Mouse (Mus musculus): ENCODE results near the gene 1810049J17Rik. TPM values are rescaled to one million over a fixed set of nuclear protein-coding genes. Genes with fewer than 3 reads are reported as not detected.
"Not testable (repeated sequence)": the region's sequence is repeated elsewhere in the genome, so short reads cannot be mapped to it uniquely, and the experiment has no call there.

The 1810049J17Rik gene
- 0.78 and 1.3 TPM in 2 replicates for polyA plus RNA-seq (2015; fragmentation: Nextera tagmentation; extraction: Ambion mirVana)

DNA sequence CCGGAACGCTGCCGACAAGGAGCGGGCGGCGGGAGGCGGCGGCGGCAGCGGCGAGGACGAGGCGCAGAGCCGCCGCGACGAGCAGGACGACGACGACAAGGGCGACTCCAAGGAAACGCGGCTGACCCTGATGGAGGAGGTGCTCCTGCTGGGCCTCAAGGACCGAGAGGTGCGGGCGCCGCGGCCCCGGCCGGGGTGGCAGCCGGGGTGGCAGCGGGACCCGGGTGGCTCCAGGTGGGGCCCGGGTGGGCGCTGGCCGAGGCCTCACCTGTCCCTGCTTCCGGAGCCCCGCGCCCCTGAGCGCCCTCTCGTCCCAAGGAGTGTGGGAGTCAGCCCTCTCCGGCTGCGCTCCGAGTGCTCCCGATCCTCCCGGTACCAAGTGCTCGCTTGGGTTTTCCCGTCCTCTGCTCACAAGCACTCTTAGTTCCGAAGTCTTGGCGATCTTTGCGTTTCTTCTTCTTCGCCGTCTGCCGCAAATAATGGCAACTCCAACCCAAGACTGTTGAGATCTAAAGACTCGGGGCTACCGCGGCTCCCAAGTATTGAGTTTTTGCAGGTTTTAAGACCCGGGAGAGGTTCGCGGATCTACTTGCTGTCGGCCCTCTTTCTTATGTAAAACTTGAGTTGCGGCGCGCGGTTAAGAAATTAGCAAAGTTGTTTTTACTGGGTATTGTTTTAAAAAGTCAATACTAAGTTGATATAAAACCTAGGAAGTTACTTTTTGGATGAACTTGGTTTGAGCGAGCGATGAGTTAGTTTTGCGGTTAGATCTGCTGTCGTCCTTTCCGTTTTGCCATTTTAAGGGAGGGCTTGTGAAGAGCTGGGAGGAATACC, at the start of gene 1810049J17Rik:
1810049J17Rik (minus strand) TSS at position 112 of the 834 bp plus-strand sequence.
- Histone ChIP-seq H3K4me3 (peak within 1 kb of the TSS; percentile 89), H3K9me3 (no peaks in the 10 kb centered on the region), H3K27ac (replicated peaks) (peak within 1 kb of the TSS; percentile 95), H3K4me1 (peaks cover 41% of the 10 kb centered on the region), H3K36me3 (peaks cover 15% of the 10 kb centered on the region; the same call in 1 of the 2 replicates), H3K9ac (peak within 1 kb of the TSS; percentile 99), H3K4me2 (peak within 1 kb of the TSS; percentile 75), H3K27me3 (replicated peaks) (peaks cover 4% of the 10 kb centered on the region; the same call in 1 of the 2 replicates)
- under 1% methylated on average over 66 of the region's 70 CpGs for WGBS
- ATAC-seq (ENCODE audit: extremely low read depth, insufficient number of reproducible peaks, low FRiP score, low TSS enrichment), result peak; percentile 9; the same call in 1 of the 2 replicates

DNA sequence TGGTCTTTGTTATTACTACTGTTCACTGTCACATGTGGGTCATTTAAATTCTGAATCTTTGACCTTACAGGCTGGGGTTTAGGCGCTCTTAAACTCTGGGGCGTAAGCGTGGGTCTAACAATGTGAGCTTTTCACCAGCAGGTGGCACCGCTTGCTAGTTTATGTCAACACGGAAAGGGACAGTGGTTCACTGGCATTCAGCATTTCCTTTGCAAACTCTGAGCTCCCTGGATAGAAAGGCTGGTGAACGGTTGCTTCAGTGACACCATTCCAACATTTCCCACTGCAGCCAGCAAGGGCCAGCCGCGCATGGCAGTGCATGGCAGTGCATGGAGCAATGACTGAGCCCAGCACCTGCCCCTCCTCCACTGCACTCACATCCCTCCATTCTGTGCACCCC, 49.5 kb upstream of the 1810049J17Rik start:
- ATAC-seq (ENCODE audit: extremely low read depth, insufficient number of reproducible peaks, low FRiP score, low TSS enrichment), result no peak
- Histone ChIP-seq H3K4me3 (no peak overlapping the region), H3K27me3 (replicated peaks) (peaks cover 4% of the 10 kb centered on the region; the same call in 1 of the 2 replicates), H3K4me1 (peaks cover 40% of the 10 kb centered on the region), H3K27ac (replicated peaks) (no peak overlapping the region), H3K9me3 (no peaks in the 10 kb centered on the region), H3K4me2 (no peak overlapping the region), H3K9ac (no peak overlapping the region), H3K36me3 (peaks cover 30% of the 10 kb centered on the region)
- WGBS, result 6% methylated on average over 8 of the region's 8 CpGs

DNA sequence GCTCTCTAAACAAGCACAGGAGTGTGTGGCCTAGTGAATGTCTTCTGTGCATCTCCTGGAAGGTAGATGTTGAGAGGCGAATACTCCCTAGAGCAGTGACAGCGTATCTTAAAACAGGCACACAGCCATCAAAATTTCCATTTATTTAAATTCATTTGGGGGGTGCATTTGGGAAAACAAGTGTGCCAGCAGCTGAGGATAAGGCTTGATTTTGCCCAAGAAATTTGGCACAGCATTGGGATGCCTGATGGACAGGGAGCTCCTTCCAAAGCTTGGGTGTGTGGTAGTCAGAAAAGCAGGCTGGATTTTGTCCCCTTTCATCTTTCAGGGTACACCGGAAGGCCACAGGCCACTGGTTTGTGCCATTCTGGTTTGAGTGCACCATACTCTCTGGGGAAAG, 48.4 kb upstream of the 1810049J17Rik start:
- 89% methylated on average over 3 of the region's 3 CpGs for WGBS
- no peak for ATAC-seq (ENCODE audit: extremely low read depth, insufficient number of reproducible peaks, low FRiP score, low TSS enrichment)
- no peak overlapping the region for H3K9ac ChIP-seq

DNA sequence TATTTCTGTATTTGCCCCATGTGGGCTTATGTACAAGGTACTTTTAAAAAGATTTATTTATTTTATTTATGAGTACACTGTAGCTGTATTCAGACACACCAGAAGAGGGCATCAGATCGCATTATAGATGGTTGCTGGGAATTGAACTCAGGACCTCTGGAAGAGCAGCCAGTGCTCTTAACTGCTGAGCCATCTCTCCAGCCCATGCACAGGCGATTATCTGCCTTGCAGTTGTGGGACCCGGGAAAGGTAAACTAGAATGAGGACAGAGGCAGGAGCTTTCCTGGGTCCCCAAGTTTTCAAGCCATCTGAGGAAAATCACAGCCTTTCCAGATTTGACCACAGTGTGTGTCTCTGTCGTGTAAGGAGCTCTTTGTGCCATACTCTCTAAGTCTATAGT, 47.2 kb upstream of the 1810049J17Rik start:
- no peaks in the 10 kb centered on the region for H3K9me3 ChIP-seq
- H3K27ac ChIP-seq (replicated peaks), result no peak overlapping the region; the same call in 1 of the 2 replicates
- no peak overlapping the region for H3K9ac ChIP-seq
- peaks cover 34% of the 10 kb centered on the region for H3K4me1 ChIP-seq
- WGBS, result 75% methylated on average over 4 of the region's 4 CpGs
- peaks cover 28% of the 10 kb centered on the region for H3K36me3 ChIP-seq
- H3K4me3 ChIP-seq, result no peak overlapping the region
- no peak overlapping the region for H3K4me2 ChIP-seq
- no peak for ATAC-seq (ENCODE audit: extremely low read depth, insufficient number of reproducible peaks, low FRiP score, low TSS enrichment)
- no peaks in the 10 kb centered on the region; the same call in 1 of the 2 replicates for H3K27me3 ChIP-seq (replicated peaks)

More for the DNA sequence above, 48.4 kb upstream of the 1810049J17Rik start:
- Histone ChIP-seq H3K27me3 (replicated peaks) (peaks cover 4% of the 10 kb centered on the region; the same call in 1 of the 2 replicates), H3K27ac (replicated peaks) (no peak overlapping the region), H3K4me1 (peaks cover 38% of the 10 kb centered on the region), H3K4me3 (no peak overlapping the region), H3K9me3 (no peaks in the 10 kb centered on the region), H3K4me2 (no peak overlapping the region), H3K36me3 (peaks cover 38% of the 10 kb centered on the region)

DNA sequence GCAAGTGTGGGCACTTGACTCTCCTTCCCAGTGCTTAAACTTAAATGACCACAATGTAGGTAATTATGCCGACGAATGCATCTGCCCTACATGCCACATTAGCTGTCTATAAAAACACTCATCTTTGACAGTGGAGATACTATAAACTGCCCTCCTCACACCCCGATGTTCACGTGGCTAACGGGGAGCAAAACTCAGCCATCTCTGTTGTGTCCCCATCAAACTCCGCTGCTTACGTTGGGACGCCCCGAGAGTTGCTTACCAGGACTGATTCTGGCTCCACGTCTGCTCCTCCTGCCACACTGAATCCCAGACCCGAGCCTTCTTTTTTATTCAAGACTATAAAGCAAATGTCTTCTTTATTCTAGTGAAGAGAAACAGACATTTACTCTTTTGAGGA, 46.7 kb upstream of the 1810049J17Rik start:
- no peaks in the 10 kb centered on the region for H3K27me3 ChIP-seq (replicated peaks)
- WGBS, result 77% methylated on average over 11 of the region's 11 CpGs
- no peak overlapping the region for H3K4me3 ChIP-seq
- H3K27ac ChIP-seq (replicated peaks), result peak overlapping the region; percentile 81
- H3K9me3 ChIP-seq, result no peaks in the 10 kb centered on the region
- ATAC-seq (ENCODE audit: extremely low read depth, insufficient number of reproducible peaks, low FRiP score, low TSS enrichment), result no peak
- peaks cover 34% of the 10 kb centered on the region for H3K4me1 ChIP-seq
- H3K9ac ChIP-seq, result no peak overlapping the region
- H3K4me2 ChIP-seq, result no peak overlapping the region
- peaks cover 24% of the 10 kb centered on the region for H3K36me3 ChIP-seq

DNA sequence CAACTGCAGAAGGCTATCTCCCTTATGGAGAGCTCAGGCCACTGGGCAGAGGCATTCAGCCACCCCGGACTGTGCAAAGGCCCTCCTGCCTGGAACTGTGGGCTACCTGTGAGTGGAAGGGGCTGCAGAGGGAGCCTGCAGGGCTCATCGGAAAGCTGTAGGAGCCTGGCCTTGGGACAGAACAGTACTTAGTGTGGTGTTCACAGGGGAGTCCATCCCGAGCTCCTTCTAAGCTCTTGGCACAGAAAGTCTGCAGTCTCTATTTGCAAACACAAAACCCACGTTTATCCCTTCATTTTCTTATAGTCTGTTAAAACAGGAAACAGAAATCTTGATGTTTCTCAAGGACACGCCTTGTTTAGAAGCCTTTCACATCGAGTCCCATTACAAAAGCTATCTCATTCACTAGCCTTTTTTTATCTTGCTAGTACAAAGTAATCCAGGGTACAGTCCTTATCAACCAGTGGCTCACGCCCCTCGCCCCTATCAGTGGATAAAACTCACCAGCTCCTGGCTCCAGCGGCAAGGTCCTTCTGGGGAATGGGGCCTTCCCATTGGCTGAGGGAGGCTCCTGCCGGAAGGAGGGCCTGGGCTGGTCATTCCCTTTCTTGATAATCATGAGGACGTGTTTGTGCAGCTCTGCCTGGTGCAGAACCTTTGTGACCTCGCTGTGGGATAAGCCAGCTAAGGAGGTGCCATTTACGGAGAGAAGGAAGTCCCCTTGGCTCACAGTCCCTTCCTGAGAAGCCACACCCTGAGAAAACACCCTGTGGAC, 45.8 kb upstream of the 1810049J17Rik start:
- WGBS, result 13% methylated on average over 13 of the region's 13 CpGs
- Histone ChIP-seq H3K9ac (peak overlapping the region; percentile 40), H3K4me3 (no peak overlapping the region), H3K27me3 (replicated peaks) (no peaks in the 10 kb centered on the region), H3K36me3 (peaks cover 17% of the 10 kb centered on the region), H3K4me2 (peak overlapping the region; percentile 56), H3K4me1 (peaks cover 34% of the 10 kb centered on the region), H3K27ac (replicated peaks) (peak overlapping the region; percentile 81), H3K9me3 (no peaks in the 10 kb centered on the region)
- ATAC-seq (ENCODE audit: extremely low read depth, insufficient number of reproducible peaks, low FRiP score, low TSS enrichment), result peak; percentile 61; the same call in 1 of the 2 replicates

DNA sequence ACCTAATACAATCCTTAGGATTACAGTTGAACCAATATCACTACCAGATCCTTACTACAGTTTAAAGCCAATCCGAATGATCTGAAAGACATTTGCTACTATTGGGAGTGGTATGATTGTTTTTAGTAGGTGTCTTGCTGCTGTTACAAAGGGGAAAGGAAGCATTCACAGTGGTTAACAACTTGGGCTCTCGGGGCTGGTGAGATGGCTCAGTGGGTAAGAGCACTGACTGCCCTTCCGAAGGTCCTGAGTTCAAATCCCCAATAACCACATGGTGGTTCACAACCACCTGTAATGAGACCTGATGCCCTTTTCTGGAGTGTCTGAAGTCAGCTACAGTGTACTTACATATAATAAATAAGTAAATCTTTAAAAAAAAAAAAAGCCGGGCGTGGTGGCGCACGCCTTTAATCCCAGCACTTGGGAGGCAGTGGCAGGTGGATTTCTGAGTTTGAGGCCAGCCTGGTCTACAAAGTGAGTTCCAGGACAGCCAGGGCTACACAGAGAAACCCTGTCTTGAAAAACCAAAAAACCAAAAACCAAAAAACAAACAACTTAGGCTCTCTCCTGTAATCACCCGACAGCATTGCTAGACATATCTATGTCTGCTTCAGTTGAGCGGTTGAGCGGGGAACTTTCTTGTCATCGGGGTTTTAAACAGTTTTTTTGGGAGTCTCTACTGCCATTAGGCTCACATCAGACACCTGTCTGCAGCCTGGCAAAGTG, 45.0 kb upstream of the 1810049J17Rik start:
- not testable (repeated sequence) for H3K9me3 ChIP-seq; H3K27me3 ChIP-seq (replicated peaks); ATAC-seq (ENCODE audit: extremely low read depth, insufficient number of reproducible peaks, low FRiP score, low TSS enrichment); H3K4me3 ChIP-seq
- 84% methylated on average over 11 of the region's 11 CpGs for WGBS
- H3K27ac ChIP-seq (replicated peaks), result peak overlapping the region; percentile 81
- peak overlapping the region; percentile 40; the same call in 1 of the 2 replicates for H3K9ac ChIP-seq
- peaks cover 34% of the 10 kb centered on the region for H3K4me1 ChIP-seq
- H3K36me3 ChIP-seq, result peaks cover 13% of the 10 kb centered on the region
- H3K4me2 ChIP-seq, result peak overlapping the region; percentile 56

DNA sequence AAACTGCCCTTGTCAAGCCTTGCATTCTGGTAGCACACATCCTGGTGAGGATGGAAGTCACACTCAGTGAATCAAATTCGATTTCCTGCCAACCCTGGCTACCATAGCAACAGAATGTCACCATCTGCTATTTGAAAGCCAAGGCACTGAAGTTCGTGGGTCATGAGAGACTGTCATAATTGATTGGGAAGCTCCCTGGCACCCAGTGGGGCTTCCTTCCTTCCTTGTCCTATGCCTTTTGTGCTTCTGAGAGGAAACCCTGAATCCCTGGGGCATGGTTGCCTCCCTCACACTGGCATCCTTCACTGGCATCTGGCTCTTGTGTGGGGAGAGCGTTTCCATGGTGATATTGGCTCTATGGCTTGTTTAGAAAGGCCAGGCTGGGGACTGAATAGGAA, 44.4 kb upstream of the 1810049J17Rik start:
- Histone ChIP-seq H3K36me3 (peaks cover 18% of the 10 kb centered on the region), H3K4me3 (no peak overlapping the region), H3K27me3 (replicated peaks) (no peaks in the 10 kb centered on the region), H3K9ac (no peak overlapping the region), H3K27ac (replicated peaks) (0 out of 2 replicates have a peak overlapping the region, but pooled peaks have one; percentile 5), H3K4me2 (no peak overlapping the region), H3K4me1 (peaks cover 30% of the 10 kb centered on the region), H3K9me3 (no peaks in the 10 kb centered on the region)
- ATAC-seq (ENCODE audit: extremely low read depth, insufficient number of reproducible peaks, low FRiP score, low TSS enrichment), result no peak
- WGBS, result 57% methylated on average over 3 of the region's 3 CpGs

DNA sequence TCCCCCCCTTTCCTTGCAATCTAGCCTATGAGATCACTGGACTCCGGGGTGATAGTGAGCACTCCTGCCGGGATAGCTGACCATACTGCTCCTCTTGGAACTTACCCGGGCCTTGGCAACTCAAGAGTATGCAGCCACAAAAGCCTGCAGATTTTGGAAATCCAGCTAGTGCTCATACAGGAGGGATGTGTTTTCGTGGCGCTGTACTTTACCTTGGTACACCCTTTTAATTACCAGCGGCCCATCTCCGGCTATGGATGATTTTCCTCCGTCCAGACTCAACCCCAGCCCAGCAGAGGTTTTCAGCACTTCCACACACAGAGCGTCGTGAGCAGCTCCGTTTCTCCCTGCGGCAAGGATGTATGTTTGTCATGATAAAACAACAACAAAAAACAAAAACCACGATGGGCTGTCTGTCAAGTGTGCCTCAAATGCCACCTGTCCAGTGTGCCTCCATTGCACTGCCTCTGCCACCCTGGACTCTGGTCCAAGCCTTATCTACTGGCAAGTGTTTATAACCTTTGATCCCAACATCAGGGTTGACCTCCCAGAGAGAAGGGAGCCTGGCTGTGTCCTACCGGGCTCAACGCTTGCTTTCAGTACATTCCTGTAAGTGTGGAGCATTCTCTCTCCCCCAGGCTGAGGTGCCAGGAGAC, 43.8 kb upstream of the 1810049J17Rik start:
- Histone ChIP-seq H3K27ac (replicated peaks) (no peak overlapping the region), H3K9ac (no peak overlapping the region), H3K4me3 (no peak overlapping the region), H3K4me1 (peaks cover 30% of the 10 kb centered on the region), H3K4me2 (no peak overlapping the region), H3K36me3 (peaks cover 23% of the 10 kb centered on the region), H3K9me3 (no peaks in the 10 kb centered on the region), H3K27me3 (replicated peaks) (no peaks in the 10 kb centered on the region)
- 64% methylated on average over 15 of the region's 15 CpGs for WGBS
- no peak for ATAC-seq (ENCODE audit: extremely low read depth, insufficient number of reproducible peaks, low FRiP score, low TSS enrichment)

DNA sequence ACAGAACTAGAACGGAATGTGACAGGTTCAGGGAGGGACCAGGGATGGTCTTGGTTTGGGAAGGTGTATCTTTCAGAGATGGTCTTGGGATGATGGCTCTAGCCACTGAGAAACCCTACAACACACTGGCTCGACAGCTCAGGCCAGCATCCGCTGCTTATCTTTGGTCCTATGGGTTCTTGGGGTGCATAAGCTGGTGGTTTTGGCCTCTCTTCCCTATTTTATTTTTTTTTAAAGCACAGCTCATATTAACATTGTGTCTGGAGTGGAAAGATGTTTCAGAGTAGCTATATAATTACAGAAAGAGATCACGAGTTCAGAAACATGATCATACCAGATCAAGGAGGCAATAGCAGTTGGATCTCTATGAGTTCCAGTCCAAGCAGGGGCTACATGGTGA, 42.4 kb upstream of the 1810049J17Rik start:
- 73% methylated on average over 4 of the region's 4 CpGs for WGBS
- Histone ChIP-seq H3K9me3 (no peaks in the 10 kb centered on the region), H3K9ac (no peak overlapping the region), H3K4me3 (no peak overlapping the region), H3K27me3 (replicated peaks) (no peaks in the 10 kb centered on the region), H3K36me3 (peaks cover 36% of the 10 kb centered on the region), H3K4me1 (peaks cover 30% of the 10 kb centered on the region), H3K27ac (replicated peaks) (no peak overlapping the region), H3K4me2 (no peak overlapping the region)
- no peak for ATAC-seq (ENCODE audit: extremely low read depth, insufficient number of reproducible peaks, low FRiP score, low TSS enrichment)

All from heart, embryonic 13.5 days (tissue).